Mouse (Mus musculus): ENCODE measurements around the gene Nhej1. TPM values are rescaled to one million over a fixed set of nuclear protein-coding genes. Genes with fewer than 3 reads are reported as not detected.

Nhej1 gene
- total RNA-seq (2014; fragmentation: Nextera tagmentation) (5.2 and 10.1 TPM in 2 replicates), total RNA-seq (2017) (5.6 and 13.4 TPM in 2 replicates)

DNA sequence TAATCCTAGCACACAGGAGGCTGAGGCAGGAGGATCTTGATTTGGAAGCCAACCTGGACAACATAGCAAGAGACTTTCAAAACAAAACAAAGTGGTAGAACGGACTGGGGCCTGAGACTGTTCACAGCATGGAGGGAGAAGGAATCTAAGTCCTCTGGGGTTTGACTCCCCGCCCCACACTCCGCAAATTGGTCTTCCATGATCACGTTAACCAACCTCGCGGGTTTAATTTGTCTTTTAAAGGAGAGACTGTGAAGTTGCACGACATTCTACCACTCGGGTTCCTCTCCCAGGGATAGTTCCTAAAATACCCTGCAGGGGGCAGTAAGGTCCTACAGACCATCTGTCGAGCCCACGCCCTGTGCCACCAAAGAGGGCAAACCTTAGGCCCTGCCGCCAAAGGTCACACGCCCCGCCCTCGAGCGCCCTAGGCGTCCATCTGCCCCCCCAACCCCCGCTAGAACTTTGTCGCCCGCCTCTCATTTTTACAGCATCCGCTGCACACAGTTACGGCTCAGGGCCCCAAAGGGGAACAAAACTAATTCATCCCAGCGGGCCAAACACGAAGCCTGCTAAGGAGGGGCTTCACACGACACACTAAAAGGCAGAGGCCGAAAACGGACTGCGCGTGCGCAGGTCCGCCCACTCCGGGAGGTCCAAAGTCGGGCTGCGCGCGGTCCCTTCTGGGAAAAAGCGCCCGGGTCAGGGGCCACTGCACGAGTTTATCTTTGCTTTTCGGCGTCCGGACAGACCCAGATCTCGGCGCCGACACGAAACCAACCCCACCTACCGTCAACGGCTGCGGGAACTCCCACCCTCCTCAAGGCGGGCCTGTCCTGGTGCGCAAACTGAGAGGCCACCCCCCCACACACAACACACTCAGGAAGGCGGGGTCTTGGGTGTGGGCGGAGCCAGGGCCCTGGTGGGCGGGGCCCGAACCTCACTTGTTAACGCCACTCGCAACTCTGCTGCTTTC lies at the start of gene Nhej1:
TSS of gene Nhej1 (minus strand) at position 855 of the 976 bp plus-strand sequence.
- peak; percentile 91 for ATAC-seq (replicated peaks; ENCODE audit: poor library complexity, severe bottlenecking)

DNA sequence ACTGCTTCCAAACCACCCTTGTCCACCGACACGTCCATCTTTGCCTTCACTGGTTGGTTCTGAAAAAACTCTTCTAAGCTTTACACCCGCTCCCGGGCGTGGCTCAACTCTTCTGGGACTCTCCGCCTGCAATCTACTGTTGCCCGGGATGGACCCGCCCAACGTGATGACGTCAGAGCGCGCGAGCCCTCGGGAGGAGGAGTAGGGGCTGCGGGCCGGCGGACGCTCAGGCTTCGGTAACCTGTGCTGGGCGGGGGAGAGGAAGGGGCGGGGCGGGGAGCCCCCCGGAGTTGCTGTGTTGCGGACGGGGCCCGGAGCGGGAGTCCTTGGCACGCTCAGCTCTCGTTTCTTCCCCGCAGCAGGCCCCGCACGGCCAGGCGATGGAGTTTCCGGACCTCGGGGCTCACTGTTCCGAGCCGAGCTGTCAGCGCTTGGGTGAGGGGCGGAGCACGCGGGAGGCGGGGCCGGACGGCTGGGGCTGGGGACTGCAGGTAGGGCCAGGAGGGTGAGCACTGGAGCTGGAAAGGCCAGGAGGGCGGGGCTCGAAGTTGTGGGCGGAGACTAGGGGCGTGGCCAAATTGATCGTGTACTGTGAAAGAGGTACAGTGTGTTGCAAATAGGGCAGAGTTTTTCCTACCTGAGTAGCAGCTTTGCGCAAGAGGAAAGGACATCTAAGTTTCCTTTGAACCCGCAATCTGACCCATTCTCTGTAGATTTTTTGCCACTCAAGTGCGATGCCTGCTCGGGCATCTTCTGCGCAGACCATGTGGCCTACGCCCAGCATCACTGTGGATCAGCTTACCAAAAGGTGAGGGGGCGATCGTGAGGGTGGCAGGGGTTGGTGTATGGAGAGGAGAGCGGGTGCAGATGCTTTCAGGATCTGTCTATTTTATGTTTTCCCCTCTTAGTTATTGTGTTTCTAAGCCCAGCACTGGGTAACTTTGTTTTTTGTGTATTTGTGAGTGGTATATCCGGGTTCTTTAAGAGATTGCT lies 43.8 kb upstream of the Nhej1 start, which contains the start of gene Zfand2b:
TSS of gene Zfand2b (plus strand) at position 175 of the 993 bp plus-strand sequence.
- ATAC-seq (replicated peaks; ENCODE audit: poor library complexity, severe bottlenecking) = peak; percentile 89

GRCm38 (mm10) chr1:75168093-75168471 lies 43.1 kb upstream of the Nhej1 start:
- ATAC-seq (replicated peaks; ENCODE audit: poor library complexity, severe bottlenecking) = no peak

- no peak for ATAC-seq (replicated peaks; ENCODE audit: poor library complexity, severe bottlenecking)
These were observed 35.2 kb upstream of the Nhej1 start for GRCm38 (mm10) chr1:75160256-75160617.

- no peak for ATAC-seq (replicated peaks; ENCODE audit: poor library complexity, severe bottlenecking)
These were observed 34.7 kb upstream of the Nhej1 start for GRCm38 (mm10) chr1:75159540-75160255.

DNA sequence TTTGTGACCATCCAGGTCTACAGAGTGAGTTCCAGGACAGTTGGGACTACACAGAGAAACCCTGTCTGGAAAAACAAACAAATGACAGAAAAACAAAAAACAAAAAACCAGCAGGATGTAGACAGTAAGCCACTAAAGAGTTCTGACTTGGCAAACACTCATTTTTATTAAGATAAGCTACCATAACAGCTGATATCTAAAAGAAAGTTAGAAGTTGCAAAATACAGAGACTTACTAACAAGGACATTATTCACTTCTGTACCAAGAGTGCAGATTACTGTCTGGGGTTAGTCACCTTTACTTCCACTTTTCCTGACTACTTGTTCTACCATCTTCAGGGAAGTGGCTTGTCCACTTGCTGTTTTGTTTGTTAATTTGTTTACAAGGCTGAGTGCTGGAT lies 34.0 kb upstream of the Nhej1 start:
- ATAC-seq (replicated peaks; ENCODE audit: poor library complexity, severe bottlenecking) = no peak

DNA sequence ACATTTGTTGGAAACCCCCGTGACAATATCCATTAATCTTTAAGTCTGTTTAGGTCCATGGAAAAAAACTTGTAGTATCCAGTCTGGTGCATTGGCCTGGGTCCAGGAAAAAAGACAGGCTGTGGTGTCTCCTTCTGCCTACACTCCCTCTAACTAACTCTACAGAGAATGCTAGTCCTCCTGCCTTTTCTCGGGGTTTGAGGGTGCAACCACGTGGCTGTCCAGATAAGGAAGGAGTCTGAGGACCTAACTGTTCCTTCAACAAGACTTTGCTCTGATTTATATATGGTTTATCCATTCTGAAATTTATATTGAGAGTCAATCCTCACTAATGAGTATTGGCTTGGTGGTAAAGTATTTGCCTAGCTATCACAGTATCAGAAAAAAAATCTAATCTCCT lies 30.8 kb upstream of the Nhej1 start:
- no peak for ATAC-seq (replicated peaks; ENCODE audit: poor library complexity, severe bottlenecking)

DNA sequence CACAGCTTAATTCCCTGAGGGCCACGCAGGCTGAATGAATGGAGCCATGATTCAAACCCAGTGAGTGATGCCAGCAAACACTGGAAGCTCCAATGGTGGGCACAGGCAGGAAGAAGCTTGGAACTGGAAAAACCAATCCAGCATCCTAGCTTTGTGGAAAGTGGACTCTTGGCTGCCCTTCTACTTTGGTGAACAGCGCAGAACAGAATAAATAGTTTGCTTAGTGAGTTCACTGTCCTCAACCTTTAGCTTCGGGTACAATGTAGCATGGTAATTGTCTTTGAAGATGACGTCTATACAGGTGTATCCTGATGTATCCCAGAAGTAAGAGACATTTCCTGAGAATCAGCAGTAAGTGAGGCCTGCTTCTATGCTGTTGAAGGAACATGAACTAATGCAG lies 23.7 kb upstream of the Nhej1 start:
- ATAC-seq (replicated peaks; ENCODE audit: poor library complexity, severe bottlenecking) = no peak

DNA sequence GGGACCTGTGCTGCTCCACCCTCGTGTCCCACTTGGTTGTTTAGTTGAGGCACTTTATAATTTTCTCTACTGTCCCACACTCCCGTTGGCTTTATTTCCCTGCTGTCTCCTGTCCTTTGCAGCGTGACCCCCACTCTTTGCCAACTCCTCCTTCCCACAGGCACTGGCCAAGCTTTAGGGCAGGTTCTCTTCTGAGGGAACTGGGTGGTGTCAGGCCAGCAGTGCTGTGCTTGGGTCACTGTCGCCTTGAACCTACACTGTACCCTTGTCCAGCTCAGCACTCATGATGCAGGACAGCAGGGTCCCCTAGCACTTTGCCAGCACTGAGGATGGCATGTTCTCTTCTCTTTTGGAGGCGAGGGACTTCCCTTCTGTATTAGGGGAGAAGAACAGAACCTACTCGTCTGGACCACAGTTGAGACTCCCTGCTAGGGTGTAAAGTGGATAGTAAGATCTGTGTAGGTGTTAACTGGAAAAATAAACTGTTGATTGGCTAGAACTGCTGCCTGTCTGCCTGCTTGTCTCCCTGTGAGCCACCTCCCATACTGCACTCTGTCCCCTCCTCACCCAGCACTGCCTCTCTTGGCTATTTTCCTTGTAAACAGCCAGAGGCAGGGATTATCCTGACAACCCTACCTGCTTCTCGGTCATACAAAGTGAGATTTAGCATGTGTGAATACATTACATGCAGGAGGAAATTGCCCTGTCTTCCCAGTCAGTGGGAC lies 22.6 kb upstream of the Nhej1 start:
- ATAC-seq (replicated peaks; ENCODE audit: poor library complexity, severe bottlenecking) = no peak

DNA sequence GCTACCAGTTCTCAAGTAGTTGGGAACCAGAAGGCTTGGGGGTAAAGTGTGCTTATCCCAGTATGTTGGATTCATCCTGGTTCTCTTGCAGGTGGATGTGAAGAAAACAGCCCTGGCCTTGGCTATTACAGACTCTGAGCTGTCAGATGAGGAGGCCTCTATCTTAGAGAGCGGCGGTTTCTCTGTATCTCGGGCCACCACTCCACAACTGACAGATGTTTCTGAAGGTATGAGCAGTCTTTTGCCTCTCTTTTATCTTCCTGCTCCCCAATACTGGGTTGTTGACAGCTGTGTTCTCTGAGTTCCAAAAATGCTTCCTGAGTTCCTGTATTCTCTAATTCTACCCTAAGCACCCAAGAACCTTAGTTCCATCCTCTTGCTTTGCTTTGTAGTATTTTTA lies 20.6 kb upstream of the Nhej1 start:
- no peak for ATAC-seq (replicated peaks; ENCODE audit: poor library complexity, severe bottlenecking)

- ATAC-seq (replicated peaks; ENCODE audit: poor library complexity, severe bottlenecking) = peak; percentile 65
These were observed 17.6 kb upstream of the Nhej1 start, which contains the start of the genes Cnppd1 and Retreg2 for GRCm38 (mm10) chr1:75142301-75143261. TSS of gene Cnppd1 (minus strand) at chr1:75142711. TSS of gene Retreg2 (plus strand) at chr1:75142778.

- ATAC-seq (replicated peaks; ENCODE audit: poor library complexity, severe bottlenecking) = peak; percentile 68
These were observed 16.6 kb upstream of the Nhej1 start for GRCm38 (mm10) chr1:75141486-75142190.

- no peak for ATAC-seq (replicated peaks; ENCODE audit: poor library complexity, severe bottlenecking)
These were observed 15.7 kb upstream of the Nhej1 start for GRCm38 (mm10) chr1:75140601-75141190.

GRCm38 (mm10) chr1:75138448-75138847 lies 13.4 kb upstream of the Nhej1 start:
- no peak for ATAC-seq (replicated peaks; ENCODE audit: poor library complexity, severe bottlenecking)

DNA sequence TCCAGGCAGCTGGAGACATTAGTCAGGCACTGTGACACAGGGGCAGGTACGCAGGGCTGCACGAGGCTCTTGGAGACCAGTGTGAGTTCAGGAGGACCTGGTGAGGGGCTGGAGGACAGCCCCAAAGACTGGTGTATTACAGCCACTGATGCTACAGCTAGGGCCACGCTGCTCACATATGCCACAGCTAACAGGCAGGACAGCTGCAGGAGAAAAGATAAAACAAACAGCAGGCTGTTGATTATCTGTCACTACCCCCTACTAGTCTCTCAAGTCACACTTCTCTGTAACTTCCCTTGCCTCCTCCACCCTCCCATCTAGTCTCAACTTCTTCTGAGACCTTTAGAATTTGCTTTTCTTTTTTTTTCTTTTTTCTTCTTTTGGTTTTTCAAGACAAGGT lies 11.7 kb upstream of the Nhej1 start:
- ATAC-seq (replicated peaks; ENCODE audit: poor library complexity, severe bottlenecking) = no peak

DNA sequence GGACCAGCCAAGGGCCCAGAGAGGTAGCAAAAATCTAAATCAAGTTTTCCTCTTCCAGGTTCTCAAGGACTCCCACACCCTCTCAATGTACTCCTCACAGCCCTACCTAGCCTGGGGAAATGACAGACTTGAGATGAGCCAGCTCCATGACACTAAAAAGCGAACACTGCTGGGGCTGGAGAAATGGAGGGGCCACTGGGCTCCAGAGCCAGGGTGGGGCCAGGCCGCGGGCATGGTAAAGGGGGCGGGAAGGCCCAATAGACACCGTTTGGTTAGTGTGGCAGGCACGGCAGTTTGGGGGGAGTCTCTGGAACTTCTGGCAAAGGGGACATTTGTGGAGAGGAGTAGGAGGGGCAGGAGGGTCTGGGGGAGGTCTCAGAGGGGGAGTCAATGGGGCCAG lies 11.3 kb upstream of the Nhej1 start:
- ATAC-seq (replicated peaks; ENCODE audit: poor library complexity, severe bottlenecking) = no peak
